Mouse (Mus musculus): ENCODE measurements around the gene Gm20388. TPM values are rescaled to one million over a fixed set of nuclear protein-coding genes. Genes with fewer than 3 reads are reported as not detected.

Gm20388 gene
- total RNA-seq, 1 experiment, result 27.0 TPM

DNA sequence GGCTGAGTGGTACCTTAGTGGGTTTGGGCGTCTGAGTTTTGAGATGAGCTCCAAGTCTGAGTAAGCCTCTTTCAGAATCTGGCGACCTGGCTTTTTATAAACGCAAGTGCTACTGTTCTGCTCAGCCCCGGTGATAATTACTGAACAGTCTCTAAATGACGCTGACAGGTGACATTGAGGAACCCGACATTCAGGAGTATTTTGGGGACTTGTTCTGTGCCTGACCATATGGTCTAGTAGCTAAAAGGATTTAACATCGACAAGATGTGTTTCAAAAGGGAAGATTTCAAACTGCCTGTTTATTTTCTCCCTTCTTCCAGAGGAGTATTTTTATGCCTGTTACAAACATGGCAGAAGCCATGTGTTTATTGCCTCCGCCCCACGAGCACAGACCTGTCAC is 4382.3 kb downstream of the Gm20388 start:
- no peaks in the 10 kb centered on the region for H3K4me1 ChIP-seq (ENCODE audit: control insufficient read depth in 2 of 2, insufficient read depth in 2 of 2, low read length in 2 of 2, poor library complexity in 1 of 2)
- H3K9ac ChIP-seq (ENCODE audit: insufficient read depth, low read depth, low read length, poor library complexity, severe bottlenecking), result no peak overlapping the region
- in situ Hi-C loops (cut with MboI; ENCODE audit: low sequenced_read_pairs in 2 of 2, unreplicated experiment in 2 of 2), result no loop called here
- H3K9me3 ChIP-seq (ENCODE audit: control insufficient read depth, insufficient read depth, low read depth, low read length), result no peaks in the 10 kb centered on the region
- TF ChIP-seq CHD2 (IDR thresholded peaks at IDR 0.05; ENCODE audit: low read depth, low read length) (no peak), ZNF384 (IDR thresholded peaks at IDR 0.05; ENCODE audit: low read depth, low read length) (no peak), HCFC1 (IDR thresholded peaks at IDR 0.05; ENCODE audit: borderline replicate concordance, insufficient read depth, low read length) (no peak), ZC3H11A (IDR thresholded peaks at IDR 0.05; ENCODE audit: borderline replicate concordance, low read depth, low read length) (no peak), MAFK (IDR thresholded peaks at IDR 0.05; ENCODE audit: insufficient read depth, low read depth, low read length) (no peak)
- no peak overlapping the region for H3K4me3 ChIP-seq (ENCODE audit: insufficient read depth in 1 of 2, low read depth in 1 of 2, low read length in 2 of 2, poor library complexity in 1 of 2, severe bottlenecking in 1 of 2)
- H3K36me3 ChIP-seq (ENCODE audit: control insufficient read depth, insufficient read depth, low read length, poor library complexity, severe bottlenecking), result peaks cover 6% of the 10 kb centered on the region; the same call in 1 of the 2 replicates
- no peak overlapping the region for H3K27ac ChIP-seq (ENCODE audit: insufficient read depth, low read depth, low read length, poor library complexity, severe bottlenecking)
- DNase-seq (ENCODE audit: low read depth, low spot score), result no peak

GRCm38 (mm10) chr8:124294425-124294824 is 4383.8 kb downstream of the Gm20388 start:
- Histone ChIP-seq H3K9me3 (ENCODE audit: control insufficient read depth, insufficient read depth, low read depth, low read length) (no peaks in the 10 kb centered on the region), H3K4me1 (ENCODE audit: control insufficient read depth in 2 of 2, insufficient read depth in 2 of 2, low read length in 2 of 2, poor library complexity in 1 of 2) (no peaks in the 10 kb centered on the region), H3K36me3 (ENCODE audit: control insufficient read depth, insufficient read depth, low read length, poor library complexity, severe bottlenecking) (peaks cover 9% of the 10 kb centered on the region; the same call in 1 of the 2 replicates), H3K4me3 (ENCODE audit: insufficient read depth in 1 of 2, low read depth in 1 of 2, low read length in 2 of 2, poor library complexity in 1 of 2, severe bottlenecking in 1 of 2) (no peak overlapping the region), H3K27ac (ENCODE audit: insufficient read depth, low read depth, low read length, poor library complexity, severe bottlenecking) (no peak overlapping the region), H3K9ac (ENCODE audit: insufficient read depth, low read depth, low read length, poor library complexity, severe bottlenecking) (no peak overlapping the region)
- no peak for TF ChIP-seq CHD2 (IDR thresholded peaks at IDR 0.05; ENCODE audit: low read depth, low read length)
- TF ChIP-seq HCFC1 (IDR thresholded peaks at IDR 0.05; ENCODE audit: borderline replicate concordance, insufficient read depth, low read length), result no peak
- no peak for TF ChIP-seq ZC3H11A (IDR thresholded peaks at IDR 0.05; ENCODE audit: borderline replicate concordance, low read depth, low read length)
- TF ChIP-seq MAFK (IDR thresholded peaks at IDR 0.05; ENCODE audit: insufficient read depth, low read depth, low read length), result no peak
- TF ChIP-seq ZNF384 (IDR thresholded peaks at IDR 0.05; ENCODE audit: low read depth, low read length), result no peak
- DNase-seq (ENCODE audit: low read depth, low spot score), result no peak
- in situ Hi-C loops (cut with MboI; ENCODE audit: low sequenced_read_pairs in 2 of 2, unreplicated experiment in 2 of 2), result no loop called here

GRCm38 (mm10) chr8:124294900-124295299 is 4384.3 kb downstream of the Gm20388 start:
- no peaks in the 10 kb centered on the region for H3K9me3 ChIP-seq (ENCODE audit: control insufficient read depth, insufficient read depth, low read depth, low read length)
- no peak overlapping the region for H3K27ac ChIP-seq (ENCODE audit: insufficient read depth, low read depth, low read length, poor library complexity, severe bottlenecking)
- in situ Hi-C loops (cut with MboI; ENCODE audit: low sequenced_read_pairs in 2 of 2, unreplicated experiment in 2 of 2), result no loop called here
- H3K4me1 ChIP-seq (ENCODE audit: control insufficient read depth in 2 of 2, insufficient read depth in 2 of 2, low read length in 2 of 2, poor library complexity in 1 of 2), result no peaks in the 10 kb centered on the region
- peaks cover 9% of the 10 kb centered on the region; the same call in 1 of the 2 replicates for H3K36me3 ChIP-seq (ENCODE audit: control insufficient read depth, insufficient read depth, low read length, poor library complexity, severe bottlenecking)
- TF ChIP-seq ZC3H11A (IDR thresholded peaks at IDR 0.05; ENCODE audit: borderline replicate concordance, low read depth, low read length) (no peak), HCFC1 (IDR thresholded peaks at IDR 0.05; ENCODE audit: borderline replicate concordance, insufficient read depth, low read length) (no peak), MAFK (IDR thresholded peaks at IDR 0.05; ENCODE audit: insufficient read depth, low read depth, low read length) (no peak), ZNF384 (IDR thresholded peaks at IDR 0.05; ENCODE audit: low read depth, low read length) (no peak), CHD2 (IDR thresholded peaks at IDR 0.05; ENCODE audit: low read depth, low read length) (no peak)
- DNase-seq (ENCODE audit: low read depth, low spot score), result no peak
- H3K4me3 ChIP-seq (ENCODE audit: insufficient read depth in 1 of 2, low read depth in 1 of 2, low read length in 2 of 2, poor library complexity in 1 of 2, severe bottlenecking in 1 of 2), result no peak overlapping the region
- no peak overlapping the region for H3K9ac ChIP-seq (ENCODE audit: insufficient read depth, low read depth, low read length, poor library complexity, severe bottlenecking)

DNA sequence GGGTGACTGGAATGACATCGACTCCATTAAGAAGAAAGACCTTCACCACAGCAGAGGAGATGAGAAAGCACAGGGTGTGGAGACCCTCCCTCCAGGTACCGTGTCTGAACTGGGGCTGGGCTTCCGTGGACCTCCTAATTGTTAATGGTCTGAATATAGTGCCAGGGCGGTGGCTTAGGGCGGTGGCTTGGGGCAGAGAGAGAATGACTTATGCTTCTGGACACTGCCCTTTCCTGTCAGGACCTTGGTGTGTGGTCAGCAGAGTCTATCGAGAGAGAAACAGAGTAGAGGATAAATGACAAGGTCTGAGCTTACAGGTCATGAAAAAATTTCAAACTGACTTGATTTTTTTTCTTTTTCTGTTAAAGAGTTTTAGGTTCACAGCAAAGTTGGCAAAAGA is 4384.7 kb downstream of the Gm20388 start:
- H3K9me3 ChIP-seq (ENCODE audit: control insufficient read depth, insufficient read depth, low read depth, low read length), result no peaks in the 10 kb centered on the region
- in situ Hi-C loops (cut with MboI; ENCODE audit: low sequenced_read_pairs in 2 of 2, unreplicated experiment in 2 of 2), result no loop called here
- DNase-seq (ENCODE audit: low read depth, low spot score), result no peak
- H3K9ac ChIP-seq (ENCODE audit: insufficient read depth, low read depth, low read length, poor library complexity, severe bottlenecking), result no peak overlapping the region
- no peak overlapping the region for H3K27ac ChIP-seq (ENCODE audit: insufficient read depth, low read depth, low read length, poor library complexity, severe bottlenecking)
- no peak overlapping the region for H3K4me3 ChIP-seq (ENCODE audit: insufficient read depth in 1 of 2, low read depth in 1 of 2, low read length in 2 of 2, poor library complexity in 1 of 2, severe bottlenecking in 1 of 2)
- TF ChIP-seq ZC3H11A (IDR thresholded peaks at IDR 0.05; ENCODE audit: borderline replicate concordance, low read depth, low read length), result no peak
- no peak for TF ChIP-seq ZNF384 (IDR thresholded peaks at IDR 0.05; ENCODE audit: low read depth, low read length)
- TF ChIP-seq CHD2 (IDR thresholded peaks at IDR 0.05; ENCODE audit: low read depth, low read length), result no peak
- TF ChIP-seq HCFC1 (IDR thresholded peaks at IDR 0.05; ENCODE audit: borderline replicate concordance, insufficient read depth, low read length), result no peak
- TF ChIP-seq MAFK (IDR thresholded peaks at IDR 0.05; ENCODE audit: insufficient read depth, low read depth, low read length), result no peak
- H3K36me3 ChIP-seq (ENCODE audit: control insufficient read depth, insufficient read depth, low read length, poor library complexity, severe bottlenecking), result peaks cover 9% of the 10 kb centered on the region; the same call in 1 of the 2 replicates
- no peaks in the 10 kb centered on the region for H3K4me1 ChIP-seq (ENCODE audit: control insufficient read depth in 2 of 2, insufficient read depth in 2 of 2, low read length in 2 of 2, poor library complexity in 1 of 2)

DNA sequence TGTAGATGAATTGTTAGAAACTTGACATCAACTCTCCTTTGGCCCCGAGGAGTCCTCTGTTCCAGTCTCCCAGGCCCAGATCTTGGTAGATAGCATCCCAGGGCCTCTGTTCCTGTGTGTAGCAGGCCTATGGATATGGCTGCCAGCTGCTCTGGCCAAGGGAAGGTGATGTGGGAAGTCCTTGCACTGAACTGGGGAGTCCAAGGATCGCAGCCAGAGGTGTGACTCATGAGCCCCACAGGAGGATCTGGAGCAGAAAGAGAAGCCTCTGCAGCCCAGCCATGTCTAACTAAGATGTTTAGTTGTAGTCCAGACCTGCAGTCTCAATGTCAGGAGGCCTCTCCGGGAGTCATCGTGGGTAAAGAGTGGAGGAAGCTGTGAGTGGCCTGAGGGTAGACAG is 4390.9 kb downstream of the Gm20388 start:
- H3K27ac ChIP-seq (ENCODE audit: insufficient read depth, low read depth, low read length, poor library complexity, severe bottlenecking), result no peak overlapping the region
- H3K4me1 ChIP-seq (ENCODE audit: control insufficient read depth in 2 of 2, insufficient read depth in 2 of 2, low read length in 2 of 2, poor library complexity in 1 of 2), result no peaks in the 10 kb centered on the region
- in situ Hi-C loops (cut with MboI; ENCODE audit: low sequenced_read_pairs in 2 of 2, unreplicated experiment in 2 of 2), result no loop called here
- TF ChIP-seq MAFK (IDR thresholded peaks at IDR 0.05; ENCODE audit: insufficient read depth, low read depth, low read length) (no peak), ZC3H11A (IDR thresholded peaks at IDR 0.05; ENCODE audit: borderline replicate concordance, low read depth, low read length) (no peak), CHD2 (IDR thresholded peaks at IDR 0.05; ENCODE audit: low read depth, low read length) (no peak), HCFC1 (IDR thresholded peaks at IDR 0.05; ENCODE audit: borderline replicate concordance, insufficient read depth, low read length) (no peak)
- H3K9ac ChIP-seq (ENCODE audit: insufficient read depth, low read depth, low read length, poor library complexity, severe bottlenecking), result no peak overlapping the region
- H3K4me3 ChIP-seq (ENCODE audit: insufficient read depth in 1 of 2, low read depth in 1 of 2, low read length in 2 of 2, poor library complexity in 1 of 2, severe bottlenecking in 1 of 2), result no peak overlapping the region
- peaks cover 5% of the 10 kb centered on the region; the same call in 1 of the 2 replicates for H3K36me3 ChIP-seq (ENCODE audit: control insufficient read depth, insufficient read depth, low read length, poor library complexity, severe bottlenecking)
- DNase-seq (ENCODE audit: low read depth, low spot score), result no peak
- H3K9me3 ChIP-seq (ENCODE audit: control insufficient read depth, insufficient read depth, low read depth, low read length), result no peaks in the 10 kb centered on the region
